Mouse (Mus musculus): ENCODE results near the gene P2ry6.

P2ry6 gene

DNA sequence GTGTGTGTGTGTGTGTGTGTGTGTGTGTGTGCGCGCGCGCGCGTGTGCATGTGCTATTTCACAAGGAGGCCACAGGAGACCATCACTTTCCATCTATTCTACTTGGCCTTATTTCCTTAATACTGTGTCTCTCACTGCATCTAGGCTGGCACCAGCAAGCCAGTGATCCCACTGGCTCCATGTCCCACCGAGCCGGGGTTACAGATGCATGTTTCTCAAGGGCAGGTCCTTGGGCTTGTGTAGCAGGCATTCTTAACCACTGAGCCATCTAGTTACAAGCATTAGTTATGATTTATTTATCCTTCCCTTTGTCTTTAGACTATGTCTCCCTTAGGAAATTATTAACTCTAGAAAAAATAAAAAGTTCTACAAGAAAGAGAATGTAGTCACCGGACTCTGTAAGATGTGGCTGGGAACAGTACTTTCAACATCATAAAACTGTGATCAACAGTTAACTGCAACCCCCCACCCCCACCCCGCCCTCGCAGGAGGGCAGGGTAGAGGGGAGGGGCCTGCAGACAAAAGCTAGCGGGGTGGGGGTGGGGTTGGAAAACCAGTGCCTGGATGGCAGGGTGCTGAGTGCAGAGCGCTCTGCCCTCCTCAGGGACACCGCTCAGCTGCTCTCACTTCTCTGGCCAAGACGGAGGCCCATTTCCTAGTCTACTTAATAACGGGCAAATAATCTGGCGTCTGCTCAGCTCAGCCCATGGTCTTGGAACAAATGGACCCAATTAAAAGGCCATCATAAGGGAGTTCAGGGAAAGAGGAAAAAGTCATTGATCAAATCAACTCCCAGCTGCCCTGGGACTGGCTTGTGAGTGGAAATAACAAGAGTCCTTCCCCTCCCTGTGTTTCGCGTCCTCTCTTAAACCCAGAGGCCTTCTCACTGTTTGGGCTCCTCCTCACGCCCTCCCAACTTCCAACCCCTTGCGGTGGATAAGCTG lies 10.3 kb upstream of the P2ry6 start:
- no peak for DNase-seq

DNA sequence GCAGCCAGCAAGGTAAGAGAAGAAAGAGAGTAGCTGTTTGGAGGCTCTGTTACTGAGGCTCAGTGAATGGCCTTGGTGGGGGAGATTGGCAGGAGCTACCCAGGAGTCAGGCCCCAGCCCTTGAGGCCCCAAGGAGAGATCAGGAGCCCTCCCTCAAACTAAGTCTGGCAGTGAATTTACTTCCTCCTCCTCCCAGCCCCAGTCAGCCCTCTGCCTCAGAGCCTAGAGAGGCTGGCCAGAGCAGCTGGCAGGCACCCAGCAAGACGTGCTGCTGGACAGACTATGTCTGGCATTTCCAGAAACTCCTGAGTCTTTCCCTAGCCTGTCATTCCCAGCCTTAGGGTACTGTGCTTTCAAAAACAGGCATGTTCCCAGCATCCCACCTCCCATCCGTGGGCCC lies 4.7 kb upstream of the P2ry6 start:
- no peak for DNase-seq

DNA sequence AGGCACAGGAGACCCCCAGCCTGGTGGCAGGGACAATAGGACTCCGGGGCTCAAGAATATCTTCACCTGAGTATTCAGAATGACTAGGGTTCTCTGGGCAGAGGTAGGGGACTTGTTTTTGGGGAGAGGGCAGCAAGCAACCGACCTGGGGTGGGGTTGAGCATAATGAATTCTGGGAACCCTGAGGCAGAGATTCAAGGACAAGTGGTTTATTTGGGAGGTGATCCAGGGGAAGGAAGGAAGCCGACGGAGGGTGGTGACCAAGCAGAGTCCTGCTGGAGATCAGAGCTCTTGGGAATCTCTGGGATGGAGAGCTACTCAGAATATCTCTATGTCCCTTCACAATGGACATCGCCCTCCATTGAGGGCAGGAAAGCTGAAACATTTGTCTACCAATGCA lies 3.7 kb upstream of the P2ry6 start:
- no peak for DNase-seq

DNA sequence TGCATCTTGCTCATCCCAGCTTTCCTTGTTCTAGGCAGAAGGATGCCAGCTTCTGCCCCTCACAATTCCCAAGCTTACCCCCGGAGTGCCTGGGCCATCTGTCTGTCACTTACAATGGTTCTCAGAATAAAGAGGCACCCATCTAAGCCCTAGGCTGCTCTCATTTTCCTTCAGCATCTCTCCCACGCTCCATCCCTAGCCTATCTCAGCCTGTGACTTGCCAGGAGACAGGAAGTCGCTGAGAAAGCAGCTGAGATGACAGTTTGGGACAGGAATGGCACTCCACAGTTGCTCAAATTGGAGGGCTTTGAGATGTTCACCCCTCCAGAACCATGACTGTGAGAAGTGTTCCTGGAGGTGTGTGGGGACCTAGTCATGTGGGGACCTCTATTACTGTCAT lies 1.6 kb downstream of the P2ry6 start:
- no peak for DNase-seq

DNA sequence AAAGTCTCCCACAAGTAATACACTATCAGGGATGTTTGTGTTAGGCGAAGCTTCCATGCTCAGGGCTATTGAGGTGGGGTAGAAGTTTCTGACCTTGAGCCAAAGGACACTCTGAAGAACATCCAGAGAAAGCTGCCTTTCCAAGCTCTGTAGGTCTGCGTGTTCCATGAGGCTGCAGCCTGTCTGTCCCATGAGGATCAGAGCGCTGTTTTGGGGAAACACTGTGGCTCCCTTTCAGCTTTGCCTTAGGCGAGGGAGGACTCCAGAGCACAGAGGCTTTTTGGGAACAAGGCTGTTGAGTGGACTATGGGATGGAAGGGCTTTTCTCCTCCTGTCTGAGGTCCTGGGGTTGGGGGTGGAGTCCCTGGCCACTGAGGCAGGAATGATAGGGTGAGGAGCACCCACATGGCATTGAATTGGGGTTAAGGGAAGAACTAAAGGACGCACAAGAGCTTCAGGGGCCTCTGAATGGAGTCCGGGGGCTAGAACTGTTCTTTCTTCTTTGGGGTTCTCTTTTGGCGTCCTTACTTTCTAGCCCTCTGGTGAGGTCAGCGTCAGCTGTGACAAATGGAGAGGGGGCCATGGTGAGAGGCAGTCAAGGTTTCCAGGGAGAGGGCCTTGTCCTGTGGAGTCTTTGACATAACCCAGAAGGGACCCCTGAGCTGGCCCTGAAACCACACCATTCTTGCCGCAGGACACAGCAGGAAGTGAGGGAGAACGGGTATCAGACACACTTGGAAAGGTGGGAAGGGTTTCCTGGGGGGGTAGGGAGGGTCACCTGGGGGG lies 5.4 kb downstream of the P2ry6 start:
- no peak for DNase-seq

DNA sequence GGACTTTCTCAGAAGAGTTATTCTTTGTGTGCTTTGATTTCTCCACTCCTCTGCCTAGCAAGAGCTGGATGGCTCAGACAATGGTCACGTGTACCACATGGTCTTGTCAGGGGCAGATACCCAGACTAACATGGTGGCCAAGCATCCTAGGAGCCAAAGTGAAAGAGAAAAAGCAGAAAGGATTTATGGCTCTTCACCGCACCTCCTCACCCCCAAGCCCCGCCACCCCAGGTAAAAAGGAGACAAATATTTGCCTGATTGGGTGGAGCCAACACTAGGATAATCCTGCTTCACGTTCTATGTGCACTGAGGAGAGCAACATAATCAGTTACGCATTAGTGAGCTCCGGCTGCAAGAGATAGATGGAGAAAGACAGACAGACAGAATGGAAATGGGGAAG lies 6.1 kb downstream of the P2ry6 start:
- no peak for DNase-seq

DNA sequence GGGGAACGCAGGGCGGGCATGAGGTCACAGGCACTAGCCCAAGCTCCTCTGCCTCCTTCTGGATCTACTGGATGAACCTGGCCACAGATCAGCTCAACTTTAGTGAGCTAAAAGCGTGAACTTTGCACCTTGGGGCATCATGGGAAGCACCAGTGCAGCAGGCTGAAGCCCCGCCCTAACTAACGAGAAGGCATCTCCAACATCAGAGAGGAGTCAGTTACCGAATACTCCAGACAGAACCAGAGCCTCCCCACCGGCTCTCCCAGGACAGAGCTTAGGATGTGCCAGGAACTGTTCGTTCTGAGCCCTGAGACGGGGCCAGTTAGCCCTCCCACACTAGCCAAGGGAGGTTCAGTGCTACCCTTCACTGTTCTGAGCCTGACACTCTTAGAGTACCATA lies 6.6 kb downstream of the P2ry6 start:
- no peak for DNase-seq

DNA sequence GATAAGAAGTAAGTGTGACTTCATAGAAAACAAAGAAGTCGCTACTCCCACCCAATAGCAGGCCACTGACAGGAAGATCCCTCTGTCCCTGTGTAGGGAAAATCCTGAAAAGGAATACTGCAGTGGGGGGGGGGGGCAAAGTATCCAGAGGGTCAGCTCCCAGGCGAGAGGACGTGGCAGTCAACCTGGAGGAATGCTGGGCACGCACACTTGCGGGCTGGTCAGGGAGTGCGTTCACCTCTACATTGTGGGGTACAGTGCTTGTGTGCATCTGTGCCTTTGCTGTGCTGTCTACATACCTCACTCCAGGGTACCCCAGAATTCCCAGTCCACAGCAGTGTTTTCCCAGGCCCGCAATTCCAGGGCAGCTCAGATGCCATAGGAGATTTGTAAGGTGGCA lies 8.4 kb downstream of the P2ry6 start:
- DNase-seq: no peak

DNA sequence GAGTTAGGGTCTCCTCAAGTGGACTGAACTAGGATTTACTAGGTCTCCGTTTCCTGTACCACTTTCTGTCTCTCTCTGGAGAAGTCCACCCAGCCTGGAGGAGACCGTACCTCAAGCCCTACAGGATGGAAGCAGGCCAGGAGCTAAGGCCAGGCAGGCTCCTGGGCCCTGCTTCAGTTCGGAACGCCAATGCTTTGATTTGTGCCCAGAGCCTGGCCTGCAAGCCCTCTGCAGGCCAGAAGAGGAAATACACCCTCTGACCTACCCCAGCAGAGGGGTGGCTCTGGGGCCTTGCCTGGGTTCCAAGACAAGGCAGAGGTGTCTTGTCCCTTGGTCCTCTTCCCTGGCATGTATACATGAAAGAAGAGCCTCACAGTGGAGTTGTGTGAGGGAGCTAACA lies 9.4 kb downstream of the P2ry6 start:
- DNase-seq: peak; percentile 46 to 47

DNA sequence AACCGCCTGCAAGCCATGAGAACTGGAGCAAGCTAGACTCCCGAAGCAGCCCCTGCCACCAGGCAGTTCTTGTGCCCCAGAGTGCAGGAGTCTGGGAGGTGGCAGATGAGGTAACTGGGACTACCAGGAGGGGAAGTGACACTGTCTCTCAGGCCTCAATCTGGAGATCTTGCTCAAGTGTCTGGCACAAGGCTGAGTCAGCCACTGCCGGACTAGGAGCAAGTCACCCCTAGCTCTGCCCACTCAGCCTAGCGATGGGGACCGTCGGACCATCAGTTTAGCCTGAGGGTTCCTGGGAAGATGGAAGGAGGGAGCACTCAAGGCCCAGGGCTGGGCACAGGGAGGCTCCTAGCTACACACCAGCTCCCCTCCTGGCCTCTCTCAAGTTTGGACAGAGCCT lies 10.2 kb downstream of the P2ry6 start:
- DNase-seq: no peak

DNA sequence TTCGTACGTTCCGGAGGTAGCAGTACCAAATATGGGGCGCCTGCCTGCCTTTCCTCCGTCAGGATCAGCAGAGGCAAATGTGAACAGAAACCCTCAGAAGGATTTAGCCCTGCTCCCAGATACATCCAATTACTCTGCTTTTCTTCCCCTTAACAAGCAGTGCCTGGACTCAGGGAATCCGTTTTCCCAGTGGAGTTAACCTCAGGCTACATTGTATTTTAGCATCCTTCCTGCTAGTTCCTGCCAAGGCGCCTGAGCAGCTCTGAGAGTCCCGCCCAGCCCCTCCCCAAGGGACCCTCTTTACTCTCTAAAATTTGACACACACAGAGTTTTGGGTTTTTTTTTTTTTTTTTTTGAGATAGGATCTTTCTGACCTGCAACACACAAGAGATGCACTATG lies 11.1 kb downstream of the P2ry6 start:
- DNase-seq: no peak

DNA sequence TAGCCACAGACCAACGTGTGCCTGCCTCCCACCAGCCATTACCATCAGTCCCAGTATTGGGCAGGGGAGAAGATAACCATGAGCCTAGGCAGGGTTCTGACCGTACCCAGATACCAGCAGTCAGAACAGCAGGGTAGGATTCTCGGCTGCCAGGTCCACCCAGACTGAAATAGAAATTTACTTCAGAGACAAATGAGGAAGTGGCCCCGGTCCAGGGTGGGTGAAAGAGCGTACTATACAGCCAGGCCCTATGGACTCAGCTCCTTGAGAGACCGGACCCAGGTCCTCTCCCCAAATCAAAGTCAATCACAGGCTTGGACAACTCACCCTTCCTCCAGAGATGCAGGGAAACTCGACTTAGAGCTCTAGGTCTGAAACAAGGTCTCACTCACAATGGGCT lies 13.3 kb downstream of the P2ry6 start:
- peak; percentile 29 to 47 for DNase-seq

DNA sequence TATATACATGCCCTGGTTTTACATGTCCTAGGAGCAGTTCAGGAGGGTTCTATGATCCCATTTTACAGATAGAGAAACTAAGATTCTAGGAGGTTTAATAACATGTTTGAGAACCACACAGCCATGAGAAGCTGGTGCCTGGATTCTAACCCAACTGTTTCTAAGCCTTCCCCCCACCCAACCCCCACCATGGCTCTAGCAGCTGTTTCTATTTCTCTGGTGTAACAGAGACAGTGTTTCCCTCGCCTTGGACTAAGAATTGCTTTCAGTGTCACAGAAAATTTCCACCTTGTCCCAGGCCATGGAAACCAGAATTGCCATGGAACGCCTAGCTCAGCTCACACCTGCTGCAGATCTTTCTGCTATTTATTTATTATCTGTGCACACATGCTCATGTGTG lies 14.0 kb downstream of the P2ry6 start:
- DNase-seq: no peak

DNA sequence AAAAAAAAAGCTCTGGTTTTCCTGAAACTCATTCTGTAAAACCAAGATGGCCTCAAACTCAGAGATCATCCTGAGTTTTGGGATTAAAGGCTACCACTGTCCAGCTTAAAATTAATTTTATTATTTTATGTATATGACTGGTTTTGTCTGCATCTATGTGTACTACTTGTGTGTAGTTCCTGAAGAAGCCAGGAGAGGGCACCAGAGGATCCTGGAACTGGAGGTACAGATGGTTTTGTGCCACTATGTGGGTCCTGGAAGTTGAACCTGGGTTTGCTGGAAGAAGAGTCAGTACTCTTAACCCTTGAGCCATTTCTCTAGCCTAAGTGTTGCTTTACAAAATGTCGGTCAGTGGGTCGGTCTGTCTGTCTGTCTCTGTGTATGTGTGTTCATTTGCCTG lies 16.0 kb downstream of the P2ry6 start:
- peak; percentile 44 to 46 for DNase-seq

DNA sequence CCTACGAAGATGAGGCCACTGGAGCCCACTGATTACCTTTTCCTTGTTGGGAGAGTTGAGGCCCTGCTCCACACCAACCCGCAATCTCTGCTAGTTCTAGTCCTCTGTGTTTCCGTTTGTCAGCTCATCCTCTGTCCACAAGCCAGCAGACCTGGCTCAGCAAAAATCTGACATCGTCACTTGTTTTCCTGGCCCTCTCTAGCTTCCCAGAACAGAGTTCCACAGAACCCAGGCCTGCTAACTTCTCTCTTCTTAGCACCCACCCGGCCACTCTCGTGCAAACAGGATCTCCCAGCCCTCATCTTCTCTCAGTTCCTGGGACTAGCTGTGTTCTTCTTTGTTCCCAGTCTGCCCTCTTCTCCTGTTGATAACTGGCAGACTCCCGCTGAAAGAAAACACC lies 21.8 kb downstream of the P2ry6 start:
- DNase-seq: no peak

DNA sequence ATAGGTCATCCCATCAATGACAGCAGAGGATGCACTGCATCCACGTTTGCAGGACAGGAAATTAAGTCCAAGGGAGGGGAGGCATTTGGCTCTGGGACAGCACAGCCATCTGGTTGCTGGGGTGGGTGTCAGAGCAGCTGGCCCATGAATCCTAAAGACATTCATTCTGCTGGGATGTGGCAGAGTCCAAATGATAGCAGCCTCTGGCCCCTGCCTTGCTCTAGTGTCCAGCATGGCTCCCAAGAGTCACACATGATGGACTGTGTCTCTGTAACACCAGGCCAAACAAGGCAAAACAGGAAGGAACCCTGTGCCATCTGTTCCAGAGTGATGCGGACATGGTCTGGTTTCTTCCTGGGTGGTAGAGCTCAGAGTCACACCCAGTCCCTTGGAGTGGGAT lies 22.5 kb downstream of the P2ry6 start:
- DNase-seq: no peak

DNA sequence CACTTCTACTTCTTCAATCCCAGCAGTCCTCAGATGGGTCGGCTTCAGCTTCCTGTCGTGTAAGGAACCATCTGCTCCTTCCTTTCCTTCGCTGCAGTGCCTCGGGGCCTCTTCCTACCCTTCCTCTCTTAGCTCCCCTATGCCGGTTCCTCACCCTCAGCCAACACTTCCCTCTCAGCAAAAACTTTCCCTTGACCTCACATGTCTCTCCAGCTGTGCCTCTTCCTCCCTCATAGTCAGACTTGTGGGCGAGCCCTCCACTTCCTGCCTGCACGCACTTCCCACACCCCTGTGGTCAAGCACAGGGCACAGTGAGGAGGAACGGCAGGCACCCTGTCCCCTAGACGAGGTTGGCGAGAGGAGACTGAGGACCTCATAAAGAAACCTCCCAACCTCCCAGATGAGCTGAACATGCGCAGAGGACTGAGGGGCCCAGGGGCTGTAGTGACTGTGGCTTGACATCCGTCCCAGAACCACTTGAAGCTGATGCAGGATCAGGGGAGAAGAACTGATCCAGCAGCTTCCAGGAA lies 23.9 kb downstream of the P2ry6 start:
- DNase-seq: no peak

DNA sequence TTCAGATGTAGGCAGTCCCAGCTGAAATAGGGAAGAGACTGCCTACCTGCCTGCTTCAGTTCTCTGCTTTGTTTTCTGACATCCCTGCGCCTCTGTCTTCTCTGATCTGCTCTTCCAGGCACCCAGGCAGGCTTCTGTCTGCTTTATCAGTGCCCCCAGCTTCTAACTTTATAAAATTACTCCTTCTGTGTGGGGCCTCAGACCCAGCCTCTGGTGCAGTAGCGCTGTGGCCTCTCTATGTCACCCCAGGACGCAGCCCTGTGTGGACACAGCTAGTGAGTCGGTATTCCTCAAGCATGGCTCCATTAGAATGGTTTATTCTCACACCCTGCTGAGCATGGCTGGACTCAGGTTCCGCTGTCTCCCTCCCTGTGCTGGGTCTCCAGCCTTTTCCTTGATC lies 24.4 kb downstream of the P2ry6 start:
- no peak for DNase-seq

DNA sequence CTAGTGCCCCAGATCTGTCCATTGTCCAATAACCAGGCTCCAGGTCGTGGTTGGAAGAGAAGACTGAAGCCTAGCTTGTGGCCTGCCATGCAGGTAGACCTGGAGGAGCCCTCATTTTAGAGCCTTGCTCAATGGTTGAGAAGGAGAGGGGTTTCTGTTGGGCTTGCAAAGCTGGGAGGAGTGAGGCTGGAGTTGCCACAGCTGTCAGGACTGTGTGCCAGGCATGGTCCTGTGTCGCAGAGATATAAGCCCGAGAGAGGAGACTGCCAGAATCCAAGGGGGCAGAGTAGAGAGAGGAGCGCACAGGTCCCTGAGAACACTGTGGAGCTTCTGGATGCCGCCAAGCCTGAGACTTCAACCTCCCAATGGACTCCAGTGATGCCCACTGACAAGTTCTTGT lies 29.7 kb downstream of the P2ry6 start:
- DNase-seq: no peak

DNA sequence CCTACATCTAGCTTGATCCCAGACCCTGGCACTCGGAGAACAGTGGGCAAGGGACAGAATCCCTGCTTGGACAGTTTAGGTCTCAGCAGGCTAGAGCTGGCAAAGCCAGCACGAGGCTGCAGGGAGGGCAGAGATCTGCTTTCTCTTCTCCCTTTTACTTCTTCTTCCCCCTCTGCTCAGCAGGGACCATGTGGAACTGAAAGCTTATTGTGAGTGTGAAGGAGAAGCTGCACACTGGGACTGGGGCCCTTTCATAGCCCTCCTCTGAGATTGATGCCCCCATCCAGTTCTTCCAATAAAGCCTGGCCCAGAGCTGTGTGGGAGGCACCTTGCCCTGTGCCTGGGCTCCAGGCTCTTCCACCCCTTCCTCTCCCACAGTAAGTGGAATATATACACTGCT lies 30.1 kb downstream of the P2ry6 start:
- peak in 1 of 2 experiments; percentile 23 for DNase-seq

DNA sequence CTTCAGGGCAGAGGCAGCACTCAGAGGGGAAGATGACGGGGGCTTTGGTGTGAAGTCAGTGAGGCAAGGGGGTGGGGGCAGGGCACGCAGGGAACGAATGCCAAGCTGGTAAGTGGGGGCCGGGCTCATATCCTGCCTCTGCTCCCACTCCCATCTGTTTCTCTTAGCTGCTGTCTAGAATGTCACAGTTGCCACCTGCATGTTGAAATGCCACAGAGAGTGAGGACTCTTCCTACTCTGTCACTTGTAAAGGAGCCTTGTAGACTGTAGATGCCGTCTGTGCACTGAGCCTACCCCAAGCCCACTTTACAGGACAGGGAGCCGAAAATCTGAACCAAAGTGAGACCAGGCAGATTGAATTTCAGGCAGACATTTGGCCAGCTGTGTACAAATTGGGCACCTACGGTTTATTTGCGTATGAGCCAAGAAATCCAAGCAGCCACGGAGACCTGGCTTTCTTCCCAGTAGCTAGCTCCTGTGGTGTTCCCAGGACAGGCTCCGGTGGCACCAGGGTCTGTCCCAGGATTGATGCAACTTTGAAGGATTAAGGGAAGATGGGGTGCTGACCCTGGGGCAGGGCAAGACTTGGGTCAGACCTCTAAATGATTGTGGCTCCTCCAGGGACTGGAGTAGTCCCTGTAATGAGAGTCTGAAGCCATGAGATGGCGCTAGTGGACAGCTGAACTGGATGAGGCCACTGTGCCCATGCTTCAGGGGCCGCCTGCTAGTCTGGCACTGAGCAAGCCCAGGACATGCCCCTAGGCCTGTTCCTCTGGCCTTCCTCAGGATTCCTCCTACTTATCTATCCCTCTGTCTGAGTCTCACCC lies 31.4 kb downstream of the P2ry6 start:
- peak; percentile 47 to 48 for DNase-seq

DNA sequence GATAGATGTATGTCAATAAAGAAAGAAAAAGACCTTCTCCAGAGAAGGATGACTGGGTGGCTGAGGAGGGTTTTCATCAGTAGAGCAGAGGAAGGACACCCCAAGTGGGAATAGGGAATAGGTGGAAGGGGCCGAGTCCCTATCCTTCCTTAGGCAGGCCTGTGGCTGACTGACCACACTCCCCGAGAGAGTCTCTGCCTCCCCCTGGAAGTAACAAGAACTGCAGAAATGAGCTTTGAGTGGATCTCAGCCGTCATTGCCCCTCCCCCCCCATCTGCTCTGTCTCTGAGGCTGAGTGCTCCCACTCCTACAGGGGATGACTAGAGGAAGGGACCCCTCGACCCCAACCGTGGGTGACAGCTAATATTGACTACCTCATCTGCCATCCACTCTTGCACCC lies 33.3 kb downstream of the P2ry6 start:
- no peak for DNase-seq

DNA sequence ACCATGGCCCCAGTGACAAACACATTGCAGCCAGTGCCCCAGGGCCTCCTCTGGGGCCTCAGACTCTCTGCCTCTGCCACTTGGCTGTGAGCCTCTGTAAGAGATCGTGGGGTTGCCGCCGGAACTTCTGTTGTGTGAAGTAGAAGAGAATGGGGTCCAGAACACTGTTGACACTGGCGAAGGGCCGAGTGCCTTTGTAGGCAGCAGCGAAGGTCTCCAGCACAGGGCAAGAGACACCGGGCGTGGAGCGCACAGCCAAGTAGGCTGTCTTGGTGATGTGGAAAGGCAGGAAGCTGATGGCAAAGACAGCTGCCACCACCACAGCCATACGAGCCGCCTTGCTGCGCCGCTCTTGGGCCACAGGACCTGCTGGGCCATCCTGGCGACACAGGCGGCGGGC lies 36.3 kb downstream of the P2ry6 start:
- no peak for DNase-seq
